8 mouse cellular contexts compared by ENCODE assay signal in the genomic region with DNA sequence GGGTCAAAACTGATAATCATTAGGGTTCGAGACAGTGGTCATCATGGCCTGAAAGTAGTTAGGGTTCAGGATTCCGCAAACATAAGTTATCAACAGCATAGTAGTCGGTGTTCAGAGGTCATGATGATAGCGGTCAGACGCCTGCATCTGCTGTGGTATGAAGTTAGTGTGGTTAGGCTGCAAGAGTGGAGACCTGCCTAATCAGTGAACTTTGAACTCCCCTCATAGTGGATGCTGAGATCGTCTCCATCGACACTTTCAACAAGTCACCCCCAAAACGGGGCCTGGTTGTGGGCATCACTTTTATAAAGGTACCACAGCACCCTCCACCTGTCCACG. TPM values are rescaled to one million over a fixed set of nuclear protein-coding genes. Genes with fewer than 3 reads are reported as not detected.
DNase-seq lines count a peak whose midpoint lies in the region; ATAC-seq and TF ChIP-seq lines count a peak whose summit lies in the region.

No protein-coding gene starts in this region.

- DNase-seq in layer of hippocampus, adult 2 months (ENCODE audit: low spot score in 2 of 2): no peak
- DNase-seq in layer of hippocampus, postnatal 25 days (ENCODE audit: extremely low spot score in 1 of 2, low spot score in 1 of 2): no peak
- DNase-seq in hindbrain, postnatal 0 days (ENCODE audit: low spot score): no peak
- no peak for DNase-seq in frontal cortex, postnatal 36 days (ENCODE audit: low spot score in 2 of 2)
- DNase-seq in adrenal gland, postnatal 4 days (ENCODE audit: low spot score in 2 of 2): no peak
- DNase-seq in kidney, adult 8-10 months: no peak

- H3K27me3 ChIP-seq in embryonic facial prominence, embryonic 12.5 days: no peaks in the 10 kb centered on the region
- H3K27me3 ChIP-seq in hindbrain, postnatal 0 days (ENCODE audit: insufficient read depth, low read length): no peaks in the 10 kb centered on the region
- no peaks in the 10 kb centered on the region for H3K27me3 ChIP-seq in midbrain, embryonic 16.5 days (ENCODE audit: control insufficient read depth, insufficient read depth, low read depth, low read length)

- H3K9me3 ChIP-seq in embryonic facial prominence, embryonic 12.5 days: no peaks in the 10 kb centered on the region
- no peaks in the 10 kb centered on the region for H3K9me3 ChIP-seq in hindbrain, postnatal 0 days (ENCODE audit: low read length)
- H3K9me3 ChIP-seq in midbrain, embryonic 16.5 days (replicated peaks; ENCODE audit: control insufficient read depth, low read length, poor library complexity, severe bottlenecking): no peaks in the 10 kb centered on the region

- peak overlapping the region; percentile 63 for H3K4me3 ChIP-seq in layer of hippocampus, adult 2 months
- H3K4me3 ChIP-seq in embryonic facial prominence, embryonic 12.5 days: peak overlapping the region; percentile 64
- H3K4me3 ChIP-seq in hindbrain, postnatal 0 days (ENCODE audit: low read length): peak overlapping the region; percentile 83
- peak overlapping the region; percentile 60 for H3K4me3 ChIP-seq in midbrain, embryonic 16.5 days (ENCODE audit: low read depth, low read length)

- peak overlapping the region; percentile 62; the same call in 1 of the 2 replicates for H3K9ac ChIP-seq in embryonic facial prominence, embryonic 12.5 days
- H3K9ac ChIP-seq in hindbrain, postnatal 0 days (replicated peaks; ENCODE audit: low read length): peak overlapping the region; percentile 71
- H3K9ac ChIP-seq in midbrain, embryonic 16.5 days (ENCODE audit: low read depth, low read length): peak overlapping the region; percentile 89

- WGBS in embryonic facial prominence, embryonic 12.5 days: 53% methylated on average over 9 of the region's 9 CpGs
- WGBS in hindbrain, postnatal 0 days: 47% methylated on average over 9 of the region's 9 CpGs
- WGBS in midbrain, embryonic 16.5 days: 47% methylated on average over 9 of the region's 9 CpGs

- 0 out of 2 replicates have a peak, but pooled peaks cover 4% of the 10 kb centered on the region for H3K4me1 ChIP-seq in embryonic facial prominence, embryonic 12.5 days
- H3K4me1 ChIP-seq in hindbrain, postnatal 0 days (ENCODE audit: insufficient read depth, low read length): peaks cover 11% of the 10 kb centered on the region; the same call in 1 of the 2 replicates
- H3K4me1 ChIP-seq in midbrain, embryonic 16.5 days (ENCODE audit: control insufficient read depth, insufficient read depth, low read length): peaks cover 11% of the 10 kb centered on the region

- peak overlapping the region; percentile 53 for H3K4me2 ChIP-seq in embryonic facial prominence, embryonic 12.5 days (replicated peaks)
- H3K4me2 ChIP-seq in hindbrain, postnatal 0 days (ENCODE audit: low read depth, low read length): peak overlapping the region; percentile 65
- peak overlapping the region; percentile 56 for H3K4me2 ChIP-seq in midbrain, embryonic 16.5 days (ENCODE audit: low read length)

- no peak; the same call in 1 of the 2 replicates for TF ChIP-seq CTCF in layer of hippocampus, adult 2 months (conservative IDR thresholded peaks at IDR 0.05)
- no peak for TF ChIP-seq CTCF in hindbrain, postnatal 0 days (IDR thresholded peaks at IDR 0.05; ENCODE audit: low read depth)

- H3K36me3 ChIP-seq in embryonic facial prominence, embryonic 12.5 days: peaks cover 29% of the 10 kb centered on the region
- H3K36me3 ChIP-seq in hindbrain, postnatal 0 days (ENCODE audit: insufficient read depth, low read length): peaks cover 22% of the 10 kb centered on the region
- H3K36me3 ChIP-seq in midbrain, embryonic 16.5 days (ENCODE audit: control insufficient read depth, insufficient read depth, low read length): peaks cover 14% of the 10 kb centered on the region

- ATAC-seq in embryonic facial prominence, embryonic 12.5 days (ENCODE audit: insufficient number of reproducible peaks, insufficient read depth, low FRiP score, low TSS enrichment): 0 out of 2 replicates have a peak, but pooled peaks have one; percentile 5
- ATAC-seq in hindbrain, postnatal 0 days: peak; percentile 10
- ATAC-seq in midbrain, embryonic 16.5 days: peak; percentile 18

- peak overlapping the region; percentile 96 for H3K27ac ChIP-seq in layer of hippocampus, adult 2 months
- H3K27ac ChIP-seq in embryonic facial prominence, embryonic 12.5 days: no peak overlapping the region
- H3K27ac ChIP-seq in hindbrain, postnatal 0 days: peak overlapping the region; percentile 94; the same call in 1 of the 2 replicates
- H3K27ac ChIP-seq in midbrain, embryonic 16.5 days (ENCODE audit: low read length): peak overlapping the region; percentile 95; the same call in 1 of the 2 replicates

RNA-seq across cellular contexts. Expression of gene Kptn, which starts 0.5 kb away (rescaled TPM):
- 10 to 100 TPM; 39.4 to 47.0 TPM for total RNA-seq in layer of hippocampus, adult 2 months (2021)
- 10 to 100 TPM; 32.3 to 37.8 TPM for total RNA-seq in layer of hippocampus, postnatal 25 days (2021)
- 38.7 and 41.4 TPM in 2 replicates for polyA plus RNA-seq in embryonic facial prominence, embryonic 12.5 days (2016; fragmentation: Nextera tagmentation; extraction: Ambion mirVana)
- total RNA-seq in hindbrain, postnatal 0 days (2014; rRNA removed): 33.3 and 41.7 TPM in 2 replicates
- 33.2 and 35.8 TPM in 2 replicates for polyA plus RNA-seq in hindbrain, postnatal 0 days (2015; fragmentation: Nextera tagmentation; extraction: Ambion mirVana)
- 50.6 and 53.6 TPM in 2 replicates for polyA plus RNA-seq in midbrain, embryonic 16.5 days (2015; fragmentation: Nextera tagmentation; extraction: Ambion mirVana)
- 10 to 100 TPM; 29.1 to 29.3 TPM for total RNA-seq in adrenal gland, postnatal 4 days (2021)

RNA-seq across cellular contexts. Expression of gene Slc8a2, which starts 9.4 kb away (rescaled TPM):
- total RNA-seq in layer of hippocampus, adult 2 months (2021): 100 to 1,000 TPM; 305 to 320 TPM
- total RNA-seq in layer of hippocampus, postnatal 25 days (2021): 100 to 1,000 TPM; 294 to 322 TPM
- polyA plus RNA-seq in embryonic facial prominence, embryonic 12.5 days (2016; fragmentation: Nextera tagmentation; extraction: Ambion mirVana): 0.49 and 0.55 TPM in 2 replicates
- total RNA-seq in hindbrain, postnatal 0 days (2014; rRNA removed): 78.6 and 79.4 TPM in 2 replicates
- polyA plus RNA-seq in hindbrain, postnatal 0 days (2015; fragmentation: Nextera tagmentation; extraction: Ambion mirVana): 1.2 TPM in 2 replicates
- 0.73 and 1.0 TPM in 2 replicates for polyA plus RNA-seq in midbrain, embryonic 16.5 days (2015; fragmentation: Nextera tagmentation; extraction: Ambion mirVana)
- 1 to 10 TPM; 6.5 to 7.6 TPM for total RNA-seq in adrenal gland, postnatal 4 days (2021)

RNA-seq across cellular contexts. Expression of gene Napa, which starts 22.0 kb away (rescaled TPM):
- total RNA-seq in layer of hippocampus, adult 2 months (2021): 100 to 1,000 TPM; 309 to 325 TPM
- total RNA-seq in layer of hippocampus, postnatal 25 days (2021): 100 to 1,000 TPM; 282 to 301 TPM
- 206 and 217 TPM in 2 replicates for polyA plus RNA-seq in embryonic facial prominence, embryonic 12.5 days (2016; fragmentation: Nextera tagmentation; extraction: Ambion mirVana)
- total RNA-seq in hindbrain, postnatal 0 days (2014; rRNA removed): 413 and 441 TPM in 2 replicates
- polyA plus RNA-seq in hindbrain, postnatal 0 days (2015; fragmentation: Nextera tagmentation; extraction: Ambion mirVana): 253 and 256 TPM in 2 replicates
- 218 and 245 TPM in 2 replicates for polyA plus RNA-seq in midbrain, embryonic 16.5 days (2015; fragmentation: Nextera tagmentation; extraction: Ambion mirVana)
- total RNA-seq in adrenal gland, postnatal 4 days (2021): 100 to 1,000 TPM; 130 to 136 TPM

RNA-seq across cellular contexts. Expression of gene Meis3, which starts 54.7 kb away (rescaled TPM):
- 10 to 100 TPM; 37.3 to 38.6 TPM for total RNA-seq in layer of hippocampus, adult 2 months (2021)
- total RNA-seq in layer of hippocampus, postnatal 25 days (2021): 10 to 100 TPM; 34.3 to 41.1 TPM
- 48.8 and 58.5 TPM in 2 replicates for polyA plus RNA-seq in embryonic facial prominence, embryonic 12.5 days (2016; fragmentation: Nextera tagmentation; extraction: Ambion mirVana)
- 76.6 and 81.3 TPM in 2 replicates for total RNA-seq in hindbrain, postnatal 0 days (2014; rRNA removed)
- 77.5 and 84.6 TPM in 2 replicates for polyA plus RNA-seq in hindbrain, postnatal 0 days (2015; fragmentation: Nextera tagmentation; extraction: Ambion mirVana)
- 143 and 147 TPM in 2 replicates for polyA plus RNA-seq in midbrain, embryonic 16.5 days (2015; fragmentation: Nextera tagmentation; extraction: Ambion mirVana)
- 10 to 100 TPM; 18.8 to 22.0 TPM for total RNA-seq in adrenal gland, postnatal 4 days (2021)

RNA-seq across cellular contexts. Expression of gene Zfp541, which starts 58.6 kb away (rescaled TPM):
- total RNA-seq in layer of hippocampus, adult 2 months (2021): 1 to 10 TPM in 1 of 2 experiments, under 1 TPM in 1; 0.59 to 1.1 TPM
- total RNA-seq in layer of hippocampus, postnatal 25 days (2021): under 1 TPM; 0.44 to 0.66 TPM
- 0.05 and 0.18 TPM in 2 replicates for polyA plus RNA-seq in embryonic facial prominence, embryonic 12.5 days (2016; fragmentation: Nextera tagmentation; extraction: Ambion mirVana)
- total RNA-seq in hindbrain, postnatal 0 days (2014; rRNA removed): 0.31 and 0.72 TPM in 2 replicates
- polyA plus RNA-seq in hindbrain, postnatal 0 days (2015; fragmentation: Nextera tagmentation; extraction: Ambion mirVana): 0.15 and 0.24 TPM in 2 replicates
- polyA plus RNA-seq in midbrain, embryonic 16.5 days (2015; fragmentation: Nextera tagmentation; extraction: Ambion mirVana): 0.14 and 0.15 TPM in 2 replicates
- under 1 TPM; 0.22 to 0.23 TPM for total RNA-seq in adrenal gland, postnatal 4 days (2021)
